Mouse (Mus musculus): ENCODE results near the gene Aco2.

DNA sequence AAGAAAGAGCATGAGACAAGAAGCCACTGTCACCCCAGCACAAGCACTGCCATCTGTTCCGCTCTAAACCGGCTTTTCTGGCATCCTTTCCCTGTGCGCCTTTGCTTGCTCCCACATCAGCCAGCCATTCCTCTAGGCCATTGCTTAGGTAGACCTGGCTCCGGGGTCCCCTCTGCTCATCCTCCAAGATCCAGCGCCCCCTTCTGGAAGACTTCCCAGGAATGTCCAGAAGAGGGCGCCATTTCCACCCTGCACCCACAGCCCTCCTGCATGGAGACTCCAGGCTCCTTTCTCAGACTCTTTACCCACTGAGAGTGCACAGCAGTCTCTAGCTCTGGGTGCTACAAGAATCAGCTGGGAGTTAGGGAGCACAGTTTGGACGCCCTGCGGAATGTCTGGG is 84.3 kb downstream of the Aco2 start:
- TF ChIP-seq POLR2A (IDR thresholded peaks at IDR 0.05; ENCODE audit: insufficient read depth, low read depth, low read length) (no peak), EP300 (IDR thresholded peaks at IDR 0.05; ENCODE audit: insufficient read depth, low read depth, low read length) (no peak)

All from heart, adult 2 months (tissue).